Mouse (Mus musculus): ENCODE data around the gene Sdhd.

The Sdhd gene

GRCm38 (mm10) chr9:50585145-50585818 lies 18.3 kb downstream of the Sdhd start:
- DNase-seq, result no peak

- DNase-seq, result no peak
These were observed 23.2 kb downstream of the Sdhd start for GRCm38 (mm10) chr9:50580370-50580769.

GRCm38 (mm10) chr9:50569599-50570525 lies 33.8 kb downstream of the Sdhd start:
- no peak for DNase-seq

GRCm38 (mm10) chr9:50567881-50568280 lies 35.7 kb downstream of the Sdhd start:
- no peak for DNase-seq

GRCm38 (mm10) chr9:50567372-50567771 lies 36.2 kb downstream of the Sdhd start:
- no peak for DNase-seq

- no peak for DNase-seq
These were observed 37.7 kb downstream of the Sdhd start for GRCm38 (mm10) chr9:50565940-50566339.

GRCm38 (mm10) chr9:50565173-50565572 lies 38.4 kb downstream of the Sdhd start:
- DNase-seq, result no peak

GRCm38 (mm10) chr9:50561918-50562360 lies 41.7 kb downstream of the Sdhd start:
- DNase-seq, result no peak

- no peak for DNase-seq
These were observed 42.3 kb downstream of the Sdhd start, which contains the start of gene Tex12 for GRCm38 (mm10) chr9:50561145-50561917. Gene Tex12, minus strand, starts transcription at chr9:50561325.

GRCm38 (mm10) chr9:50555094-50555446 lies 48.5 kb downstream of the Sdhd start, which contains the start of gene Bco2:
Gene Bco2, minus strand, starts transcription at chr9:50555181.
- DNase-seq, result no peak

- DNase-seq, result peak; percentile 75 to 81
These were observed 49.1 kb downstream of the Sdhd start, which contains the start of gene Il18 for GRCm38 (mm10) chr9:50554241-50555093. Gene Il18, plus strand, starts transcription at chr9:50554827.

GRCm38 (mm10) chr9:50553547-50553946 lies 50.1 kb downstream of the Sdhd start:
- peak; percentile 31 to 34 for DNase-seq

- no peak for DNase-seq
These were observed 51.4 kb downstream of the Sdhd start for GRCm38 (mm10) chr9:50552206-50552605.

- no peak for DNase-seq
These were observed 54.7 kb downstream of the Sdhd start for GRCm38 (mm10) chr9:50548936-50549335.

- peak; percentile 68 to 74 for DNase-seq
These were observed 55.6 kb downstream of the Sdhd start for GRCm38 (mm10) chr9:50547859-50548478.

Measured in B cell, adult 2 months (primary cell).